Mouse (Mus musculus) embryonic facial prominence, embryonic 14.5 days (tissue): ENCODE data around the gene Ccdc146. TPM values are rescaled to one million over a fixed set of nuclear protein-coding genes. Genes with fewer than 3 reads are reported as not detected.
"Not testable (repeated sequence)": the region's sequence is repeated elsewhere in the genome, so short reads cannot be mapped to it uniquely, and the experiment has no call there.

Source experiments
- ATAC-seq: fragments of 200-750 bp; cut with Nextera tagmentation; 2 replicates; pipeline ENCODE4 v1.8.0; 2017; ENCODE audit warnings: low read depth, moderate number of reproducible peaks, moderate TSS enrichment
- DNase-seq: peaks from one replicate; pipeline ENCODE4 v3.0.0-alpha.2; 2015; ENCODE audit warnings: low spot score
- H3K27ac ChIP-seq: fragments of 300-500 bp; sonication (generic); replicated peaks from 2 replicates; pipeline ENCODE4 v1.5.1; 2014; ENCODE audit warnings: low read depth, mild to moderate bottlenecking, low read length, moderate library complexity
- H3K27me3 ChIP-seq: fragments of 300-500 bp; sonication (generic); replicated peaks from 2 replicates; pipeline ENCODE4 v1.6.1; 2014; ENCODE audit warnings: low read length; ENCODE audit not compliant: control insufficient read depth, insufficient read depth
- H3K36me3 ChIP-seq: fragments of 300-500 bp; sonication (generic); 2 replicates; pipeline ENCODE4 v1.6.1; 2014; ENCODE audit warnings: low read length, mixed read lengths; ENCODE audit not compliant: control insufficient read depth, insufficient read depth
- H3K4me1 ChIP-seq: fragments of 300-500 bp; sonication (generic); 2 replicates; pipeline ENCODE4 v1.6.1; 2014; ENCODE audit warnings: antibody characterized with exemption, low read length; ENCODE audit not compliant: control insufficient read depth, insufficient read depth
- H3K4me2 ChIP-seq: fragments of 300-500 bp; sonication (generic); 2 replicates; pipeline ENCODE4 v1.6.1; 2014; ENCODE audit warnings: low read depth, mild to moderate bottlenecking, low read length, moderate library complexity, mixed read lengths
- H3K4me3 ChIP-seq: fragments of 300-500 bp; sonication (generic); 2 replicates; pipeline ENCODE4 v1.5.1; 2014; ENCODE audit warnings: low read depth, mild to moderate bottlenecking, low read length
- H3K9ac ChIP-seq: fragments of 300-500 bp; sonication (generic); 2 replicates; pipeline ENCODE4 v1.6.1; 2014; ENCODE audit warnings: low read depth, mild to moderate bottlenecking, low read length, moderate library complexity, mixed read lengths
- H3K9me3 ChIP-seq: fragments of 300-500 bp; sonication (generic); 2 replicates; pipeline ENCODE4 v1.6.1; 2016; ENCODE audit warnings: low read length; ENCODE audit not compliant: control insufficient read depth
- WGBS: fragments of 180-500 bp; shearing (Covaris S2); extraction: QIAGEN DNeasy Blood & Tissue Kit; methylation state at CpG from one replicate; pipeline ENCODE4 v1.1.7; 2014; 5-methylcytosine and 5-hydroxymethylcytosine counted together
- polyA plus RNA-seq: library from polyadenylated mRNA; unstranded; fragments of >200 nt; fragmentation: Nextera tagmentation; extraction: Ambion mirVana; gene quantifications from 2 replicates; pipeline ENCODE4 v1.2.1, GENCODE M21; 2014

Ccdc146 gene
- polyA plus RNA-seq, 1 experiment from 2014 or later: 2.8 TPM

DNA sequence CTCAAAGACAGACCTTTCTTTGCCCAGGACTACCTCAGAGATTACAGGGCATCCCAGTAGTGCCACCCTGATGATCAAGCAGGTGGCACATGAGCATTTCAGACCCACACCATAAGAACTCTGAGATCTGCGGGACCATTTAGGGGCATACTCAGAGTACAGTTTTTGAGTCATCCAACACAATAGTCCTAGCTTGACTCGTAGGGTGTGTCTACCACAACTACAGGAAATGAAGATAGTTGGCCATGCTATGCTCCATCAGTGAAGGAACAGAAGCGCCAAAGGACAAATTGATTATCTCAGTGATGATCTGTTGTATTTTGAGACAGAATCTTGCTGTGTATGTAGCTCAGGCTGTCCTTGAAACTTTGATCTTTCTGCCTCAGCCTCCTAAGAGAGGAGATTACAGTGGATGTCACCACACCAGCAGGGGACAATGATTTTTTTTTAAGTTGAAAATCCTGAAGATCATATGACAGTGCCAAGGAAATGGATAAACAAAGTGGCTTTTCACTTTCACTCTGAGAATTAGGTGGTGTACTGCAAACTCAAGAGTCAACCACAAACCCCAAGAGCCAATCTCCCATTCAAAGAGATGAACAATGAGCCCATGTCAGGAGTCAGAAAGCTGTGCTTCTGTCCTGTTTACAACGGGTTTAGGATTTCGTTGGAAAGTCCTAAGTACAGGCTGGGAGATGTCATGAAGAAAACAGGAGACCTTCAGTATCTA, 54.1 kb downstream of the Ccdc146 start:
- 87% methylated on average over 5 of the region's 5 CpGs for WGBS
- Histone ChIP-seq H3K27me3 (peaks cover 13% of the 10 kb centered on the region), H3K9ac (no peak overlapping the region), H3K4me2 (no peak overlapping the region), H3K27ac (no peak overlapping the region), H3K36me3 (no peaks in the 10 kb centered on the region), H3K4me3 (no peak overlapping the region), H3K9me3 (no peaks in the 10 kb centered on the region), H3K4me1 (peaks cover 3% of the 10 kb centered on the region; the same call in 1 of the 2 replicates)
- no peak for DNase-seq
- no peak for ATAC-seq

- Histone ChIP-seq H3K27ac (no peak overlapping the region), H3K4me3 (no peak overlapping the region), H3K4me2 (no peak overlapping the region), H3K9me3 (no peaks in the 10 kb centered on the region), H3K36me3 (no peaks in the 10 kb centered on the region), H3K27me3 (peaks cover 7% of the 10 kb centered on the region; the same call in 1 of the 2 replicates), H3K9ac (no peak overlapping the region), H3K4me1 (no peaks in the 10 kb centered on the region)
- ATAC-seq (no peak), DNase-seq (no peak)
- WGBS: 42% methylated on average over 2 of the region's 2 CpGs
Measured at GRCm38 (mm10) chr5:21367514-21367913, 57.0 kb downstream of the Ccdc146 start.

DNA sequence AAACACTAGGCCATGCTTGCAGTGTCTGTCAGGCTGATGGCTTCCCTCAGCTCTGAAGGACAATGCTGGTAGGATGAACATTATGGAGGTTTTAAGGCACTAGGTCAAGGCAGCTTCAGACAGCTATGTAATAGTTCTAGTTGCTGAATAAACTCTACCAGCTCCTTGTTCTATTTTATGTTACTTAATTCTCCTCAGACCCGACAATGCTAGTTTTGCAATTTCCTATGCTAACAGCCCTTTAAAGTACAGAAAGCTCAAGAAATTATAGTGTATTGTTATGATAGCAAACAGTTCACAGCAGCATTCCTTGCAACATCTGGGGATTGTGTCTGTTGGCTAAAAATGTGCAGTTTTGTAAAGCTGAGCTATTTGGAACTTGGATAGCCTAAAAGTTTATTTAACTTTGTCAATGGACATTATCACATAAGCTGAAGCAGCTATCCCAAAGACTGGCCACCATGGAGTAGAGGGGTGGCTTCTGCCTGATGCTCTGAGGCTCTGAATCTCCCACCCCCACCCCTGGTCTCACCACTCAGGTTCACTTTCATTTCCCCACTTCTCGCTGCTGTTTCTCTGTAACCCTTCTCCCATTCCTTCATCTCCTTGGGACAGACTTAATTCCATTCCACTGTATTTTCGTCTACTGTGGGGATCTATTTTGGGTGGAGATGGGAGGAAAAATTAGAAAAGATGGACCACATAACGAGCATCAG, 58.0 kb downstream of the Ccdc146 start:
- Histone ChIP-seq H3K27me3 (0 out of 2 replicates have a peak, but pooled peaks cover 4% of the 10 kb centered on the region), H3K27ac (no peak overlapping the region), H3K4me3 (no peak overlapping the region), H3K36me3 (no peaks in the 10 kb centered on the region), H3K4me1 (no peaks in the 10 kb centered on the region), H3K9ac (no peak overlapping the region), H3K9me3 (no peaks in the 10 kb centered on the region), H3K4me2 (no peak overlapping the region)
- WGBS: 33% methylated on average over 4 of the region's 4 CpGs
- ATAC-seq: no peak
- DNase-seq: peak; percentile 35

DNA sequence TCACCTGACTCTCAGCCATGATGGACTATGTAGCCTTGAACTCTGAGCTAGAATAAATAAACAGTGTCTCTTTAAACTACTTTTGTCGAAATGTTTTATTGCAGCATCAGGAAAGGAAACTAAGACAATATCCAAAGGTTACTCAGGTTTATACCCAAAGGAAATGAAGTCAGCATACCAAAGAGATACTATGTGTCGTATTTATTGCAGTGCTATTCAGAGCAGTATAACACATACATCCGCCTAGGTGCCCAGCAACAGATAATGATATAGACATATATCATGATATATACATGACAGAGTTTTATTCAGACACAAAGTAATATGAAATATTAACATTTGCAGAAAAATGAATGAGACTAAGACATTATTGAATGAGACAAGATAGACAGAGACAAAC, 61.1 kb downstream of the Ccdc146 start:
- H3K27ac ChIP-seq: no peak overlapping the region
- H3K27me3 ChIP-seq: no peaks in the 10 kb centered on the region
- no peak overlapping the region for H3K9ac ChIP-seq
- ATAC-seq (no peak), DNase-seq (no peak)
- H3K4me3 ChIP-seq: no peak overlapping the region
- H3K9me3 ChIP-seq: no peaks in the 10 kb centered on the region
- 82% methylated on average over 3 of the region's 3 CpGs for WGBS
- no peaks in the 10 kb centered on the region for H3K4me1 ChIP-seq
- no peaks in the 10 kb centered on the region for H3K36me3 ChIP-seq
- no peak overlapping the region for H3K4me2 ChIP-seq

DNA sequence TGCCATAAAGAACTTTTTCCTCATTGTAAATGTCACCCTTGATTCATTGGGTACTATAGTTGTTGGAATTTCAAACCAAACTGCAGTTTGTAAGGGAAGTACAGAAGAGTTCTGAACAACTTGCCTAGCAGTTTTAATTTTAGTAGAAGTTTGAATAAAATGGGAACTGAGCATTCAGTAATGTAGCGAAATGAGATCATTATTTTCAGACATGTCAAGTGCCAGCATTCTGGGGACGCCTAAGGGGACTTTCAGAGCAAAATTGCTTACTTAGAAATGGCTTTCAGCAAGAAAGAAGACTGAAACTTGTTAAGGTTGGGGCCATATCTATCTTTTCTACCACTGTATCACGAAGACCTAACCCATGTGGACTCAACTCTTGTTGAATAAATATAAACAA, 65.8 kb downstream of the Ccdc146 start:
- H3K4me2 ChIP-seq: no peak overlapping the region
- H3K27me3 ChIP-seq: no peaks in the 10 kb centered on the region
- H3K27ac ChIP-seq: no peak overlapping the region
- peaks cover 4% of the 10 kb centered on the region; the same call in 1 of the 2 replicates for H3K4me1 ChIP-seq
- ATAC-seq (no peak), DNase-seq (no peak)
- H3K9ac ChIP-seq: no peak overlapping the region
- H3K4me3 ChIP-seq: no peak overlapping the region
- no peaks in the 10 kb centered on the region for H3K9me3 ChIP-seq
- WGBS: 78% methylated on average over 3 of the region's 3 CpGs
- no peaks in the 10 kb centered on the region for H3K36me3 ChIP-seq

GRCm38 (mm10) chr5:21351678-21352077, 72.8 kb downstream of the Ccdc146 start:
- no peak overlapping the region for H3K4me3 ChIP-seq
- no peak overlapping the region for H3K27ac ChIP-seq
- no peak overlapping the region for H3K4me2 ChIP-seq
- no peaks in the 10 kb centered on the region for H3K9me3 ChIP-seq
- H3K27me3 ChIP-seq: no peaks in the 10 kb centered on the region
- H3K4me1 ChIP-seq: peaks cover 4% of the 10 kb centered on the region; the same call in 1 of the 2 replicates
- no peaks in the 10 kb centered on the region for H3K36me3 ChIP-seq
- H3K9ac ChIP-seq: no peak overlapping the region
- DNase-seq: no peak
- no peak for ATAC-seq

- Histone ChIP-seq H3K9me3 (no peaks in the 10 kb centered on the region), H3K36me3 (no peaks in the 10 kb centered on the region), H3K4me3 (no peak overlapping the region), H3K27ac (no peak overlapping the region), H3K4me2 (no peak overlapping the region), H3K27me3 (no peaks in the 10 kb centered on the region), H3K4me1 (no peaks in the 10 kb centered on the region), H3K9ac (no peak overlapping the region)
- ATAC-seq (no peak), DNase-seq (no peak)
- 72% methylated on average over 7 of the region's 7 CpGs for WGBS
Measured at GRCm38 (mm10) chr5:21348366-21348765, 76.1 kb downstream of the Ccdc146 start.

- H3K27ac ChIP-seq, H3K4me3 ChIP-seq, ATAC-seq, H3K27me3 ChIP-seq, H3K4me1 ChIP-seq, H3K9me3 ChIP-seq, H3K36me3 ChIP-seq, H3K4me2 ChIP-seq, H3K9ac ChIP-seq, DNase-seq: not testable (repeated sequence)
Measured at GRCm38 (mm10) chr5:21342265-21342664, 82.2 kb downstream of the Ccdc146 start.

DNA sequence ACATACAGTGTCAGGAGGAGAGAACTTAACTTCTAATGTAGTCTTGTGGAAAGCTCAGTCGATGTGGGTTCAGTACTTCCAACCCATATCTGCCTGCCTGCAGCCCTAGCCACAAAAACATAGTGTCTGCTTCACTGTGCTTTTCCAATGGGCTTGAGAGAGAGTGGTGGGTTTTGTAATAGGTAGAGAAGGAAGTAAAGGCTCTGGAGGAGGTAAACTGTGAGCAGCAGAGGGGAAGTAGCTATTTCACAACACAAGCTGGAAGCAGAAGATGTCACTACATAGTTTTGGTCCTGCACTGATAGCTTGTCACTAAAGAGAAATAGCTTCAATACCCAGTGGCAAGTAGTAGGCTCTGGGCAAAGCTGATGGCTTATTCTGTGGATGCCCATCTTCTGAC, 92.4 kb downstream of the Ccdc146 start:
- H3K4me3 ChIP-seq: no peak overlapping the region

More for the DNA sequence above, 92.4 kb downstream of the Ccdc146 start:
- ATAC-seq: no peak
- H3K4me1 ChIP-seq: 0 out of 2 replicates have a peak, but pooled peaks cover 6% of the 10 kb centered on the region
- H3K27ac ChIP-seq: no peak overlapping the region
- H3K36me3 ChIP-seq: no peaks in the 10 kb centered on the region
- no peak for DNase-seq
- no peaks in the 10 kb centered on the region for H3K27me3 ChIP-seq
- H3K9me3 ChIP-seq: no peaks in the 10 kb centered on the region
- no peak overlapping the region for H3K9ac ChIP-seq
- WGBS: 76% methylated on average over 1 of the region's 1 CpGs
- H3K4me2 ChIP-seq: no peak overlapping the region
